Mouse (Mus musculus): Measurements from ENCODE around the gene Usp22. TPM values are rescaled to one million over a fixed set of nuclear protein-coding genes. Genes with fewer than 3 reads are reported as not detected.
A peak's percentile ranks its signal among the peaks of the same experiment; 100 is the strongest.
"Not testable (repeated sequence)": the region's sequence is repeated elsewhere in the genome, so short reads cannot be mapped to it uniquely, and the experiment has no call there.

The Usp22 gene
- polyA plus RNA-seq, 1 experiment from 2014 or later, result 529 TPM

DNA sequence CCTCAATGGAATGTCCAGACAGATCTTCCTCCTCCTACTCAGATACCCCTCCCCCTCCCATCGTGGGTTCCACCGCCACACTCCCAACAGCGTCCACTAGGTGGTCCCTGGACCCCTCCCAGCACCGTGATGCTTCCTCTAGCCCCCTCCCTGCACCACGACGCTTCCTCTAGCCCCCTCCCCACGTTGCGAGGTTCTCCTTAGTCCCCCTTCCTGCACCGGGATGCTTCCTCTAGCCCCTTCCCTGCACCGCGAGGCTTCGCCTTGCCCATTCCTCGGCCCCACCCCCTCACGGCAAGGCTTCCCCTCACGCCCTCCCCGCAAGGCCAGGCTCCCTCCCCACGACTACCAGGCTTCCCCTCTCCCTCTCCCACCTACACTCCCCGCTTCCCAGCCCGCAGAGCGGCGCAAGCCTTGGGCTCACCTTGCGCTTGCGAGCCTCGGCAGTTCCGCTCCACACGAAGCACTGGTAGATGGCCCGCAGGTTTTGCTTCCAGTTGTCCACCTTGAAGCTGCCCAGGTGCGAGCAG lies 499 bp downstream of the Usp22 start:
- Histone ChIP-seq H3K4me1 (ENCODE audit: control insufficient read depth, insufficient read depth, low read length) (peaks cover 35% of the 10 kb centered on the region), H3K4me3 (replicated peaks; ENCODE audit: low read depth, low read length) (peak overlapping the region; percentile 100), H3K36me3 (ENCODE audit: control insufficient read depth, insufficient read depth, low read length) (0 out of 2 replicates have a peak, but pooled peaks cover 3% of the 10 kb centered on the region), H3K9ac (replicated peaks; ENCODE audit: low read length) (peak overlapping the region; percentile 100), H3K9me3 (ENCODE audit: control insufficient read depth, low read length) (no peaks in the 10 kb centered on the region), H3K4me2 (ENCODE audit: low read length) (peak overlapping the region; percentile 63), H3K27ac (replicated peaks; ENCODE audit: low read depth, low read length) (peak overlapping the region; percentile 99), H3K27me3 (ENCODE audit: control insufficient read depth, insufficient read depth, low read length) (no peaks in the 10 kb centered on the region)
- DNase-seq (peak; percentile 89), ATAC-seq (ENCODE audit: low FRiP score, low TSS enrichment) (peak; percentile 36)
- WGBS, result under 1% methylated on average over 28 of the region's 28 CpGs

DNA sequence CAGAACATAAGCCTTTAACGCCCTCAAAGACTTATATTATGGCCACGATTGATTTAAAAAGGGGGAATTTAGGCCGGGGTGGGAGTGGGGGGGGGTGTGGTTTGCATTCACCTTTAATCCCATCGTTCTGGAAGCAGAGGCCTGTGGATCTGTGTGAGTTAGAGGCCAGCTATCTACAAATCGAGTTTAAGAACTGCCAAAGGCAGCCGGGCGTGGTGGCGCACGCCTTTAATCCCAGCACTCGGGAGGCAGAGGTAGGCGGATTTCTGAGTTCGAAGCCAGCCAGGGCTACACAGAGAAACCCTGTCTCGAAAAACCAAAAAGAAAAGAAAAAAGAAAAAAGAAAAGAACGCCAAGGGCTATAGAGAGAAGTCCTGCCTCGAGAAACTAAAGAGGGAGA lies 1.4 kb downstream of the Usp22 start:
- H3K27me3 ChIP-seq (ENCODE audit: control insufficient read depth, insufficient read depth, low read length); H3K27ac ChIP-seq (replicated peaks; ENCODE audit: low read depth, low read length); H3K36me3 ChIP-seq (ENCODE audit: control insufficient read depth, insufficient read depth, low read length); H3K9me3 ChIP-seq (ENCODE audit: control insufficient read depth, low read length); ATAC-seq (ENCODE audit: low FRiP score, low TSS enrichment): not testable (repeated sequence)
- H3K4me2 ChIP-seq (ENCODE audit: low read length), result peak overlapping the region; percentile 63
- H3K4me1 ChIP-seq (ENCODE audit: control insufficient read depth, insufficient read depth, low read length), result peaks cover 42% of the 10 kb centered on the region
- peak overlapping the region; percentile 100 for H3K4me3 ChIP-seq (replicated peaks; ENCODE audit: low read depth, low read length)
- peak; percentile 14 for DNase-seq
- H3K9ac ChIP-seq (replicated peaks; ENCODE audit: low read length), result peak overlapping the region; percentile 100; the same call in 1 of the 2 replicates
- 17% methylated on average over 15 of the region's 15 CpGs for WGBS

DNA sequence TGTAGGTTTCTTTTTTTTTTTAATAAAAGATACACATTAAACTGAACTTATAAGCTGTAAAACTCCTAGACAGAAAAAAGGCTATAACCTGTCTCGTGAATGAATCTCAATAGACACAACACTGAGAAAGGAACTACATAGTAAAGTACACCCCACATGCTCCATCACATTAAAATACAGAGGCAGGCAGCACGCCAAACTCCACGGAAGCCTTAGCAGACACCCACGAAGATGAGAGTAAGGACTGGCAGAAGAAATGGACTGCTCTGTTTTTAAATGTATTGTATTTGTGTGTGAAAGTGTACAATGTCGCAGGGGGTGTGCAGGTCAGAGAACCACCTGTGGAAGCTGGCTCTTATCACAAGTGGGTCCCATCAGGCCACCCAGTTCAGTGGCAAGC lies 4.7 kb downstream of the Usp22 start:
- no peak overlapping the region for H3K9ac ChIP-seq (replicated peaks; ENCODE audit: low read length)
- no peak for ATAC-seq (ENCODE audit: low FRiP score, low TSS enrichment)
- WGBS, result 85% methylated on average over 5 of the region's 5 CpGs
- no peak overlapping the region for H3K27ac ChIP-seq (replicated peaks; ENCODE audit: low read depth, low read length)
- H3K4me2 ChIP-seq (ENCODE audit: low read length), result no peak overlapping the region
- no peaks in the 10 kb centered on the region for H3K27me3 ChIP-seq (ENCODE audit: control insufficient read depth, insufficient read depth, low read length)
- H3K36me3 ChIP-seq (ENCODE audit: control insufficient read depth, insufficient read depth, low read length), result peaks cover 33% of the 10 kb centered on the region
- no peak for DNase-seq
- H3K4me3 ChIP-seq (replicated peaks; ENCODE audit: low read depth, low read length), result no peak overlapping the region
- H3K9me3 ChIP-seq (ENCODE audit: control insufficient read depth, low read length), result no peaks in the 10 kb centered on the region
- peaks cover 42% of the 10 kb centered on the region for H3K4me1 ChIP-seq (ENCODE audit: control insufficient read depth, insufficient read depth, low read length)

DNA sequence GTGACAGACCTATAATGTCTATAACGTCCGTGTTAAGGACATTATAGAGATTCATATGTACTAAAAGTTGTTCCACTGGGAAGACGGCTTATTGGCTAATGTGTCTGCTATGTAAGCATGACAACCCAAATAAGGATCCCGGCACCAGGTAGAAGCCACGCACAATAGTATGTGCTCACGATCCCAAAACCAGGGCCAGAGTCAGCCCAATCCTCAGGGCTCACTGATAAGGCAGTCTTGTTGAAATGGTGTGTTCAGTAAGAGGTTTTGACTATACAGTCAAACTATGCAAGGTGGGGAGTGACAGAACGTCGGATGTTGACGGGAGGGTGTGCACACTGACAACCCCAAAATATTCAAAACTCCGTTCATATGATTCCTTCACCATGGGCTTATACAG lies 10.0 kb downstream of the Usp22 start:
- DNase-seq (no peak), ATAC-seq (ENCODE audit: low FRiP score, low TSS enrichment) (no peak)
- Histone ChIP-seq H3K9ac (replicated peaks; ENCODE audit: low read length) (no peak overlapping the region), H3K27ac (replicated peaks; ENCODE audit: low read depth, low read length) (no peak overlapping the region), H3K4me3 (replicated peaks; ENCODE audit: low read depth, low read length) (no peak overlapping the region), H3K4me2 (ENCODE audit: low read length) (no peak overlapping the region), H3K4me1 (ENCODE audit: control insufficient read depth, insufficient read depth, low read length) (peaks cover 12% of the 10 kb centered on the region; the same call in 1 of the 2 replicates), H3K9me3 (ENCODE audit: control insufficient read depth, low read length) (no peaks in the 10 kb centered on the region), H3K27me3 (ENCODE audit: control insufficient read depth, insufficient read depth, low read length) (no peaks in the 10 kb centered on the region), H3K36me3 (ENCODE audit: control insufficient read depth, insufficient read depth, low read length) (peaks cover 83% of the 10 kb centered on the region)
- 94% methylated on average over 10 of the region's 10 CpGs for WGBS

DNA sequence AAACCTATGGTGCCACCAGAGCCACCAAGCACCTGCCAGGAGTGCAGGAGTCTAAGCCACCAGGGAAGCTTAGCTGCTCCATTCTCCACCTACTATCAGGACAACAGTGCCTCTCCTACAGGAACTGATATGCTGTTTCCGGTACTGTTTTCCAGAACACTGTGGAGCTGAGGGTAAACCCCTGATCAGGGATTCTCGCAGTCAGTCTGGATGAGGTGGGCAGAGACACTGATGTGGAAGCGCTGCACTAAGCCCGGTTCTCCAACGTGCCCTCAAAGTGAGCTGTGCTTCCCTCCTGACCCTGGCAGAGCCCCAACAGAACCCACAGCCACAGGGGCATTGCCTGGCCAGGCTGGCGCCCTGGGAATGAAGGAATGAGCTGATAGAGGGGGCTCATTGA lies 10.5 kb downstream of the Usp22 start:
- ATAC-seq (ENCODE audit: low FRiP score, low TSS enrichment) (no peak), DNase-seq (no peak)
- peaks cover 7% of the 10 kb centered on the region; the same call in 1 of the 2 replicates for H3K4me1 ChIP-seq (ENCODE audit: control insufficient read depth, insufficient read depth, low read length)
- H3K4me2 ChIP-seq (ENCODE audit: low read length), result no peak overlapping the region
- no peak overlapping the region for H3K9ac ChIP-seq (replicated peaks; ENCODE audit: low read length)
- no peaks in the 10 kb centered on the region for H3K9me3 ChIP-seq (ENCODE audit: control insufficient read depth, low read length)
- H3K27ac ChIP-seq (replicated peaks; ENCODE audit: low read depth, low read length), result no peak overlapping the region
- H3K36me3 ChIP-seq (ENCODE audit: control insufficient read depth, insufficient read depth, low read length), result peaks cover 88% of the 10 kb centered on the region
- 95% methylated on average over 6 of the region's 6 CpGs for WGBS
- H3K4me3 ChIP-seq (replicated peaks; ENCODE audit: low read depth, low read length), result no peak overlapping the region
- H3K27me3 ChIP-seq (ENCODE audit: control insufficient read depth, insufficient read depth, low read length), result no peaks in the 10 kb centered on the region

DNA sequence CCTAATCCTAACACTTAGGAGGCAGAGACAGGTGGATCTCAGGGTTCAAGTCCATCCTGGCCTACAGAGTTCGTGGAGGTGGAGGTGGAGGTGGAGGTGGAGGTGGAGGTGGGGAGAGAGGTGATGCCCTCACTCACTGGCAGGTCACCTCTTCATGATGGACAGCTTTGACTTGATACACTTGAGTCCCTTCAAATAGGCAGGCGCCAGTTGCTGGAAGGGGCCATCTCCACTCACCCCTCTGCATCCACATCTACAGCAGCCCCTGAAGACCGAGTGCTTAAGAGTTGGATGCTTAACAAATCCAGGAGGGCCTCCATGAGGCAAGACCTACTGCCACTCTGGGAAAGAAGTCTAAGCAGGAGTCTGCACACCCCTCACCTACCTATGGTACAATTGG lies 11.5 kb downstream of the Usp22 start:
- H3K27ac ChIP-seq (replicated peaks; ENCODE audit: low read depth, low read length), result no peak overlapping the region
- H3K9me3 ChIP-seq (ENCODE audit: control insufficient read depth, low read length), result no peaks in the 10 kb centered on the region
- no peak overlapping the region for H3K4me2 ChIP-seq (ENCODE audit: low read length)
- no peak for DNase-seq
- ATAC-seq (ENCODE audit: low FRiP score, low TSS enrichment), result no peak
- H3K4me3 ChIP-seq (replicated peaks; ENCODE audit: low read depth, low read length), result no peak overlapping the region
- no peak overlapping the region for H3K9ac ChIP-seq (replicated peaks; ENCODE audit: low read length)
- peaks cover 99% of the 10 kb centered on the region for H3K36me3 ChIP-seq (ENCODE audit: control insufficient read depth, insufficient read depth, low read length)
- H3K27me3 ChIP-seq (ENCODE audit: control insufficient read depth, insufficient read depth, low read length), result no peaks in the 10 kb centered on the region
- no peaks in the 10 kb centered on the region; the same call in 1 of the 2 replicates for H3K4me1 ChIP-seq (ENCODE audit: control insufficient read depth, insufficient read depth, low read length)
- 91% methylated on average over 3 of the region's 3 CpGs for WGBS

DNA sequence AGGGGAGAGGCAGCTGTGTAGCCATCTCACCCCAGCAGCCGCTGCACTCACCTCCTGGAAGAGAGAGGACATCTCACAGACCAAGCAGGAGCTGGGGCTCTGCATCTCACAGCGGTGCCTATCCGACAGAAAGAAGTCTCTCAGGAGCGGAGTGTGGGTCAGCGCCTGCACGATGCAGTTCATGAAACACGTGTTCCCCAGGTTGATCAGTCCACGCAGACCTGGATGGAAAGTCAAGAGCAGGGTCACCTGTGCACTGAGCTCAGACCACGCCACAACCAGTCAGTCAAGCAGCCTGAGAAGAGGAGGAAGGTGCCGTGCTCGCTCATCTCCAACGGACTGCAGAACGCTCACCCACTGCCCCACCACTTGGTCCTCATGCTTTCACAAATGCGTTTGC lies 12.1 kb downstream of the Usp22 start:
- DNase-seq (no peak), ATAC-seq (ENCODE audit: low FRiP score, low TSS enrichment) (no peak)
- Histone ChIP-seq H3K9ac (replicated peaks; ENCODE audit: low read length) (no peak overlapping the region), H3K4me2 (ENCODE audit: low read length) (no peak overlapping the region), H3K36me3 (ENCODE audit: control insufficient read depth, insufficient read depth, low read length) (peaks cover 100% of the 10 kb centered on the region), H3K4me3 (replicated peaks; ENCODE audit: low read depth, low read length) (no peak overlapping the region), H3K27me3 (ENCODE audit: control insufficient read depth, insufficient read depth, low read length) (no peaks in the 10 kb centered on the region), H3K9me3 (ENCODE audit: control insufficient read depth, low read length) (no peaks in the 10 kb centered on the region), H3K4me1 (ENCODE audit: control insufficient read depth, insufficient read depth, low read length) (no peaks in the 10 kb centered on the region), H3K27ac (replicated peaks; ENCODE audit: low read depth, low read length) (no peak overlapping the region)
- 96% methylated on average over 14 of the region's 14 CpGs for WGBS

DNA sequence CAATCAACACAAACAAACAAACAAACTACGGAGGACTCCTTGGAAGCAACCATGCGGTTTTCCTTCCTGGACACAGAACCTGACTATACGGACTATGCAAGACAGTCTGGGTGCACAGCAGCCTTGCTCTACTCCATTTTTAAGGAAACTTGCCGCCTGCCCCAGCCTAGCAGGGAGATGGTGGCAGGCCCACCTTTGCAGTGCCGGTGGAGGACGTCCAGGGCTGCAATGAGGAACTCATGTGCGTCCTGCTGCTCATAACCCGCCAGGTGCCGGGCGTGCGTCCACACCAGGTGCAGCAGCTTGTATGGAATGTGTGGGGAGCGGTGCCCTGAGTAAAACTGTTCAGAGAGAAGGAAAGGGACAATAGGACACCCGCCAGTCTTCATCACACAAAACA lies 13.7 kb downstream of the Usp22 start:
- DNase-seq (no peak), ATAC-seq (ENCODE audit: low FRiP score, low TSS enrichment) (no peak)
- H3K9ac ChIP-seq (replicated peaks; ENCODE audit: low read length), result no peak overlapping the region
- H3K4me3 ChIP-seq (replicated peaks; ENCODE audit: low read depth, low read length), result no peak overlapping the region
- 94% methylated on average over 13 of the region's 13 CpGs for WGBS
- no peak overlapping the region for H3K27ac ChIP-seq (replicated peaks; ENCODE audit: low read depth, low read length)
- H3K9me3 ChIP-seq (ENCODE audit: control insufficient read depth, low read length), result no peaks in the 10 kb centered on the region
- peaks cover 100% of the 10 kb centered on the region for H3K36me3 ChIP-seq (ENCODE audit: control insufficient read depth, insufficient read depth, low read length)
- H3K27me3 ChIP-seq (ENCODE audit: control insufficient read depth, insufficient read depth, low read length), result no peaks in the 10 kb centered on the region
- H3K4me2 ChIP-seq (ENCODE audit: low read length), result no peak overlapping the region
- H3K4me1 ChIP-seq (ENCODE audit: control insufficient read depth, insufficient read depth, low read length), result no peaks in the 10 kb centered on the region
